Mouse (Mus musculus) CH12.LX (cell line): ENCODE measurements around the gene 5730522E02Rik.

Source experiments
- BHLHE40 ChIP-seq: IDR thresholded peaks from 2 replicates; pipeline ENCODE4 v1.6.1; 2011; ENCODE audit warnings: mild to moderate bottlenecking, low read depth, low read length, improper control_type of control experiment
- CHD2 ChIP-seq: IDR thresholded peaks from 2 replicates; pipeline ENCODE4 v1.6.1; 2011; ENCODE audit warnings: low read length, improper control_type of control experiment
- CTCF ChIP-seq, 2 experiments: IDR thresholded peaks in 1 of 2; conservative IDR thresholded peaks in 1 of 2; 2 replicates each; pipeline ENCODE4 v1.5.1; 2011 to 2012; ENCODE audit warnings: low read depth in 2 of 2, low read length in 2 of 2, improper control_type of control experiment in 1 of 2, inconsistent platforms in 1 of 2, mild to moderate bottlenecking in 1 of 2, moderate library complexity in 1 of 2
- EP300 ChIP-seq: IDR thresholded peaks from 2 replicates; pipeline ENCODE4 v1.6.1; 2011; ENCODE audit warnings: low read length, improper control_type of control experiment
- HCFC1 ChIP-seq: IDR thresholded peaks from 2 replicates; pipeline ENCODE4 v1.6.1; 2012; ENCODE audit warnings: low read depth, mild to moderate bottlenecking, inconsistent platforms, low read length, improper control_type of control experiment
- IRF4 ChIP-seq: IDR thresholded peaks from 2 replicates; pipeline ENCODE4 v1.6.1; 2014; ENCODE audit warnings: low read depth, mild to moderate bottlenecking, inconsistent platforms, low read length, improper control_type of control experiment
- NELFE ChIP-seq: IDR thresholded peaks from 2 replicates; pipeline ENCODE4 v1.6.1; 2011; ENCODE audit warnings: low read depth, low read length, improper control_type of control experiment
- POLR2A ChIP-seq: IDR thresholded peaks from 2 replicates; pipeline ENCODE4 v1.6.1; 2011; ENCODE audit warnings: low read depth, mild to moderate bottlenecking, improper control_type of control experiment, low read length
- RCOR1 ChIP-seq: conservative IDR thresholded peaks from 2 replicates; pipeline ENCODE4 v1.6.1; 2012; ENCODE audit warnings: low read depth, mild to moderate bottlenecking, inconsistent platforms, low read length, improper control_type of control experiment
- UBTF ChIP-seq: IDR thresholded peaks from 2 replicates; pipeline ENCODE4 v1.6.1; 2012; ENCODE audit warnings: low read depth, mild to moderate bottlenecking, inconsistent platforms, low read length, improper control_type of control experiment, moderate library complexity
- USF1 ChIP-seq: IDR thresholded peaks from 2 replicates; pipeline ENCODE4 v1.6.1; 2014; ENCODE audit warnings: low read depth, mild to moderate bottlenecking, inconsistent platforms, low read length, improper control_type of control experiment
- ZKSCAN1 ChIP-seq: IDR thresholded peaks from 2 replicates; pipeline ENCODE4 v1.6.1; 2012; ENCODE audit warnings: low read depth, inconsistent platforms, low read length, improper control_type of control experiment, borderline replicate concordance

DNA sequence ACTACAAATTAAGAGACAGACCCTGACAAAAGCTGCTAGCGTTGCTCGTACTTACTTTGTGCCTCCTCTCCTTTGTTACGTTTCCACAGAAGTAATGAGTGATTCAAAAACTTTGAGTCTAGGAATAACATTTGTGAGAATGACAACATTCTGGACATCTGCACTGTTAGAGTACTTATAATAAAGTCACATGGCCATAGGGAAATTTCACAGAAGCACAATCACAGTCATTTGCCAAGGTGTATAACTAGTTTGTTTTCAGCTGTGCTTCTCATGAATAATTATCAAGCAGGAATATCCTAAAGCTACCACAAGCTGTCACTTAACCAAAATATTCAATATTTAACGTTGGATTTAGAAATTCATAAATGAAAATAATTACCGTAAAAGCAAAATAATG, 269.1 kb downstream of the 5730522E02Rik start:
- TF ChIP-seq USF1 (no peak), IRF4 (no peak), CTCF (conservative IDR thresholded peaks at IDR 0.05 in 1 of 2, IDR thresholded peaks at IDR 0.05 in 1 of 2; ENCODE audit: low read depth in 2 of 2, low read length in 2 of 2) (no peak), UBTF (no peak), POLR2A (no peak), NELFE (no peak), RCOR1 (no peak), HCFC1 (no peak), EP300 (no peak), ZKSCAN1 (no peak), CHD2 (no peak), BHLHE40 (no peak)
